Mouse (Mus musculus): Measurements from ENCODE around the gene Acot7.

GRCm38 (mm10) chr4:152295916-152296315 lies 118.0 kb downstream of the Acot7 start:
- no peak for TF ChIP-seq MAX (IDR thresholded peaks at IDR 0.05; ENCODE audit: low read depth)
- no peak for TF ChIP-seq MYOG (IDR thresholded peaks at IDR 0.05; ENCODE audit: control insufficient read depth in 1 of 3, insufficient read depth in 1 of 3, insufficient read length in 2 of 3, low read depth in 2 of 3)
- TF ChIP-seq E2F4 (IDR thresholded peaks at IDR 0.05; ENCODE audit: insufficient read depth): no peak
- TF ChIP-seq POLR2A (IDR thresholded peaks at IDR 0.05; ENCODE audit: insufficient read length, low read depth): no peak
- no peak for TF ChIP-seq MYOD1 (IDR thresholded peaks at IDR 0.05; ENCODE audit: control insufficient read depth in 1 of 3, insufficient read length in 2 of 3, low read depth in 2 of 3)
- TF ChIP-seq USF1 (IDR thresholded peaks at IDR 0.05; ENCODE audit: low read depth): no peak

Data from myocyte (in vitro differentiated cells).